Mouse (Mus musculus) urinary bladder, postnatal 4 days (tissue): ENCODE measurements at regions not wholly inside any gene's neighbourhood (a gene's known extent, or its start where the extent isn't known, plus 50 kb on each side); places are given as distances from the start of the nearest gene placed in this dataset.

Experiments used
- DNase-seq, 2 experiments: peaks; one replicate each; pipeline ENCODE4 v3.0.0; 2021 to 2022; ENCODE audit warnings: low spot score in 2 of 2

DNA sequence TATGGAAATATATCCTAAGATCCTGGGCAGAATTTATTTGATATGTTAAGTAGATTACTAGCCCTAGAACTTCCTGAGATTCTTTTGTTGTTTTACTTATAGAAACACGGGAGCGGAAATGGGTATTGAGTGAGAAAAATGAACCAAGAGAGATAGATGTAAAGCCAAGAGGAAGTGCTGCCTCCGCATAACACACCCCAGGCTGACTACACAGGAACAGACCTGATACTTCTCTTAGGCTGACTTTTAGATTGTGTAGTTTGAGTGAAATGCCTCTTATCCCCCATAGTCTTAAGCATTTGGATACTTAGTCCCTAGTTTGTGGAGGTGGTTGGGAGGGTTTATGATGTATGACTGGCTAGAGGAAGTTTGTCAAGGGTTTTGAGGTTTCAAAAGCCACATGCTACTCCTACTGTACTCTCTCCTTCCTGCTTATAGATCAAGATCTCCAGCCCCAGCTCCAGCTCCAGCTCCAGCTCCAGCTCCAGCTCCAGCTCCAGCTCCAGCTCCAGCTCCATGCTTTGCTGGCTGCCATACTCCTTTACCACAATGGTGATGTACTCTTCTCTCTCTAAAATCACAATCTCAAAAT lies 210.0 kb upstream of the Nrp1 start:
- DNase-seq: no peak

DNA sequence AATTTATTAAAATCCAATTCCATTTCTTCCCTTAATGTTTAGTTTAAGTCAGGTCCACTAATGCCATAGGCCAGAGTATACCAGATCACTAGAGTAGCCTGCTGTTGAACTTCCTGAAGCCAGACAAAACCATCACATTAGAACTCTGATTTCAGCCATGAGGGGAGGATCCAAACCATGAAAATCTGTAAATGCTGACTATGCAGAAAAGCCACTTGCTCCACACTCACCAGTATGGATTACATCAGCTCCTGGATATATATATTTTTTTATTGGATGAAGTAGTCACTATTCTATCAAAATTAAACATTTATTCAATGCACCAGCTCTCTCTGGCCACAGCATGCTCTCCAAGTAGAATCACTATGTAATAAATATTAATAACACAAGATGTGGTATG lies 202.8 kb upstream of the Nrp1 start:
- DNase-seq: no peak

DNA sequence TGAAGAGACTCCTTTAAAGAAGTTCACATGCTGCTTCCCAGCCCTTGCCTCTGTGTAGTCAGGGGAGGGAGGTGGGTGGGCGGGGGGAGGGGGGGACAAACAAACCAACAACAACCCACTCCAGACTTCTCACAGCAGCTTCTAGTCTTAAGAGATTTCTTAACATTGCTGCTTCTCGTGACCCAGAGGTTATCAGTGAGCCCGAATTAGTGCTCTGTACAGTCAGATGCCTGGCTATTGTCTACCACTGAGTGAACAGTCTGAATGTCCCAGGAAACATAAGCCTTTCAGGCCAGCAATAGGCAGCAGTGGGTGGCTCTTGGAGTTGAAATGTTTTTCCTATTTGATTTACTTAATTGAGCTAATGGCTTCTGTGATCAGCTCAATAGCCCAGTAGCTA lies 202.2 kb upstream of the Nrp1 start:
- no peak for DNase-seq

DNA sequence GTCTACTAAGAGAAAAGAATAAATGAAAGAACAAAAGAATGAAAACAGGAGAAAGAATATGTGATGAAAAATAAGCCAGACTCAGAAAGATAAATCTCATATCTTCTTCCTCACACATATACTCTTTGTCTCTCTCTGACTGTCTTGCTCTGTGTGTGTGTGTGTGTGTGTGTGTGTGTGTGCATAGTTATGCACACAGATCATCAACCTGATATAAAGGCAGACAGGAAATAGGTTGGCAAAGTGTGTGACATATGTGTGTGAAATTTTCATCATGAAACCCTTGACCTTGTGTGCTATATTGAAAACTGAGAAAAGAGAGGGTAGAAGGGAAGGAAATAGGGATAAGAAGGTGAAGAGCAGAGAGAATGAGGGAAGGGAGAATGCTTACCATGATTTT lies 195.5 kb upstream of the Nrp1 start:
- DNase-seq: no peak

DNA sequence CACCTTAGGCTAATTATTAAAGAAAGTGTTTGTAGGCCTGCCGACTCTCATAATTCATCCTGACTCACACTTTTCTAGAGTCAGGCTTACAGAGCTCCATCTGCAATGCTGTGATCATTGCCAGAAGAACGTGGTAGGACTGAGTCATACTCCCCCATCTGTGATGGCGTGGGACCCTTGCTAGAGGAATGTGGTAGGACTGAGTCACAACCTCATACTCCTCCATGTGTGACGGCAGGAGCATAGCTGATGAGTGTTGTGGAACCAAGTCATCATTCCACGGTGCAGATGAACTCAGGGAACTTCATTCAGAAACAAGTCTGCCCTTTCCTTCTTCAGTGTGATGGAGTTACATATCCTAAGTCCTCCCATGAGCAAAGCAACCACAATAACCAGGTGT lies 193.4 kb upstream of the Nrp1 start:
- no peak for DNase-seq

DNA sequence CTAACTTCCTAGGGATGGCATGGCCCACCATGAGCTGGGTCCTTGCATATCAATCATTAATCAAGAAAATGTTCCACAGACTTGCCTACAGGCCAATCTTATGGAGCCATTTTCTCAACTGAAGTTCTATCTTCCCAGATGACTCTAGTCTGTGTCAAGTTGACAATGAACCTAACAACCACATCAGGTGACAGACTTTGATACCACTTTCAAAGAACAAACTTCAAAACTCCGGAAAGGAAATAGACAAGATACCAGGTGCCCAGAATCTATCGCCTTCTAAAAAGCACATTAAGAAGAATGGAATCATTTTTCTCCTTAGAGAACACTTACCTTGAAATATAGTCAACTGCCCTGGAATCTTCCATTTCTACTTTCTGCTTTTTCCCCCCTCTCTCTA lies 192.8 kb upstream of the Nrp1 start:
- DNase-seq: no peak

DNA sequence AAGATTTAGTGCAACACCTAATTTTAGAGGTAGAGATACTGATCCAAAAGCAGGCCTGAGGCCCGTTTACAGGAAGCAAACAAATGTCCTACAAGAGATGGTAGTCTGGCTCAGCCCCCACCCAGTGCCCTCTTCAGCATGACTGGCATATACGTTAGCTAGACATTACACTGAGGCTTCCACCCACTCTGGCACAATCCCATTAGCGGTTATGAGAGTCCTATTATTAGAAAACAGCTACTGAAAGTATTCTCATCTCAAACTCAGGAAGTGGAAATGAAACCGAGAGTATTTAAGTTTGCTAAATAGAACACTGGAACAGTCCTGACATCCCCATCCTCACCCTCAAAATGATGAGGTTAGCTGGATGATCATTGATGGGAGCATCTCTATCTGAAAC lies 192.3 kb upstream of the Nrp1 start:
- DNase-seq: no peak

DNA sequence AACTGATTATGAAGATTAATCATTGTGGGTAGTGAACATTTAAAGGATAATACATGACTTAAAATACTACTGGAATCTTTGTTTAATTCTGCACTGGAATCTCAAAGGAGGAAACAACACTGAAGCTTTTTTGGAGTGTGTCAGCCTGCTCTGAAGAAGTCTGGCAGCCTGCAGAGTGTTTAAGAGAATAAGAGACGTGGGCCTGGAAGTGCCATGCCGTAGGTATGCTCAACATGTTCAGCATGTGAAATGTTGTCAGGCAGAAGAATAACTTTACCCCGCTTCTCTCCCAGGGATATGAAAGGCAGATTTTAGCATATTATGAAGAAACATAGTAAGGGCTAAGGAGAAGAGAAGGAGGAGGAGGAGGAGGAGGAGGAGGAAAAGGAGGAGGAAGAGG lies 189.6 kb upstream of the Nrp1 start:
- no peak for DNase-seq

DNA sequence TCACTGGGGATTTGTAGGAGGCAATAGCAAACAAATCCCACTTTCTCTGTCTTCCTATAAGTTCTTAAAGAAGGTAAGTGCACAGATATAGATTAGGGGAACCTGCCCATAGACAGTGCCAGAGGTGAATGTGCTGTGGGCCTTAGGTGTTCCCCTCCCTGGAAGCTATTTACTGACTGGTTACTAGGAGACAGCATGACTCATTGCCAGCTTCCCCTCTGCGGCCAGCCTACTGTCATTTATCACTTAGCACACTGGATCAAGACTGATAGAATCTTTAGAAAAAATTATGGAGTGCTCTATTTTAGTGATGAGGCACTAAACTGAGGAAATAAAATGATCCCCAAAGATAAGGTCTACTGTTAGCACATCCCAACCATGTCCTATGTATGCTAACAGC lies 187.3 kb upstream of the Nrp1 start:
- DNase-seq: no peak

DNA sequence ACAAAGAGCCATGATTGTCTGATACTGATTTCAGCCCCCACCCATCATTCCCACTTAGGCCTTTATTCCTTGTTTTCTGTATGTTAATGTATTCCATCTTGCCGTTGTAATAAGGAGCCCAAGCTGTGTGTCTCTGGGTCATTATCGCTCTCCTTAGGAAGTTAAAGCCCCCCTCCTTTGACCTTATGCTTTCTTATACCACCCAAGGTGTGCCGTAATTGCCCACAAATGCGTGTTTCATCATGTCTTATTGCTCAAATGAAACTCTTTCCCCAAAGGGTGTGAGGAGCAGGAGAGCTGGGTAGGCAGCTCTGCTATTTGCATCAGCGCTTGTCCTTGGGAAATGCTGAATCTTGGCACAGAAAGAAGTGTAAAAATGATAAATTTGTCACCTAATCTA lies 178.2 kb upstream of the Nrp1 start:
- no peak for DNase-seq

DNA sequence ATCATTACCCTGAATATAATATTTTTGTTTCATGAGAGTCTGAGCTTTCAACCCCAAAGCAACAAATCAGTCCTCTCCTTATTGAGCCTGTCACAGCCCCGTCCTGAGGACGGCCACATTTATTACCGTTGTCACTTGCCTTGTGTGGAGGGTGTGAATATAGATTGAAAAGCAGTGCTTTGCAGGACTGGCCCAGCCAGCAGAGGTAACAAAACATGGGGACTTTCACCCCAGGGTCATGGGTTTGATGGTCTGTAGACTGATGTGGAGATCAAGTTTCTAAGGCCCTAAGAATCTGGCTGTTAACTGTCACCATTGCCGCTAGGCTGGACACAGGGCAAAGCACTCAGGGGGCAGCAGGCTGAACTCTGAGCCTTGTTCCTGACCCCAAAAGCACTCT lies 175.3 kb upstream of the Nrp1 start:
- no peak for DNase-seq

DNA sequence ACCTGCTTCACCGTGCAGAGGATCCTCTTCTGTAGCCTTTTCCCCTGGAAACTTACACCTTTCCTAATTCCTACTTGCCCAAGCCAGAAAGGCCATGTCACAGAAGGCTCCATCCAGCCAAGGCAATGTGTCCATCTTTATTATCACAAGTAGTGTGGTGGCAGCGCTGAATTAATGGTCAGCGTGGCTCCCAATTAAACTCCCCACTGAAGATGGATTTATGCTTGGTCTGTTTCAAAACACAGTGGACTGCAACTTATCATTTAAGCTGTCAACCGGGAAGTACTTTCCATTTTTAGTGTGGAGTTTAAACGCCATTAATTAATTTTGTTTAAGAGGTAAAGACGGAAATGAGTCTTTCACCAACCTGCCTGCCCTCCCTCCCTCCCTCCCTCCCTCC lies 170.1 kb upstream of the Nrp1 start:
- no peak for DNase-seq

DNA sequence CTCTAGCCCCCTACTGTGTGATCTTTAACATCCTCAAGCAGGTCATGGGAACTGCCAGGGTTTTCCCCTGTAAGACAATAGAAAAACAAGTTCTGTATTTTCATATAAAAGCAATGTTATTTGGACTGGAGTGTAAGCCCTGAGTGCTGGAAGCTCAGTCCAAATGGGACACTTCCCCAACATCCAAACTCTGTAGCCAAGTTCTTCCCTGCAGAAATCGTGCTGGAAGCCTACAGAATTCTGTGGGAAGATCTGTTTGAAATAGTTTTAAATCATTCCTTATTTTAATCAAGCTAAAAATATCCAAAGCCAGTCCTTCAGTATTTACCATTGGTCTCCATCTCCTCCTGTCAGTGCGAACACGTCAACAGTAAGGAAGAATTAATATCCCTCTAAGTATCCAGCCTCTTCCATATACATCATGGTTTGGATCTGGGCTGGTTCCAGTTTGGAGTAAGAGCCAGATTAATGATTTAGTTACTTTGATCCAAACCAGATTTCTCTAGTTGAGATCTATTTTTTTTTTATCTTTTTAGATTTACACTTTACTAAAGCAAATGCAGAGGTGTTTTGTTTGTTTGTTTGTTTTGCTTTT lies 165.0 kb upstream of the Nrp1 start:
- no peak for DNase-seq

DNA sequence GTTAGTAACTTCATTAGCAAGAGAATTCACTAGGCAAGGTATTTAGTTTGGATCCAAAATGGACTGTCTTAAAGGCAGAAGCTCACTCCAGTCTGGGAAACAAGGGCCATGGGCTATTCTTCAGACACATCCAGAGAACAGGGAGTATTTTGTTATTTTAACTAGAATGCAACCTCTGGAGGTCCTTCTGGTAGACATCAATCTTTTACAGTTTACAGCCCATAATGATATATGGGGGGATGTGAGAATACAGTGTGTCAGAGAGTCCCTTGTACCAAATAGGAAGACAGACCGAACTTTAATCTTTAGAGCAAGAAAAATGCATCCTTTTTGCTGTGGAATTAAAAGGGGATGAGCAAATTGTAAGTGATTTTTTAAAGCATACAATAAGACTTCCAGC lies 157.6 kb upstream of the Nrp1 start:
- no peak for DNase-seq

DNA sequence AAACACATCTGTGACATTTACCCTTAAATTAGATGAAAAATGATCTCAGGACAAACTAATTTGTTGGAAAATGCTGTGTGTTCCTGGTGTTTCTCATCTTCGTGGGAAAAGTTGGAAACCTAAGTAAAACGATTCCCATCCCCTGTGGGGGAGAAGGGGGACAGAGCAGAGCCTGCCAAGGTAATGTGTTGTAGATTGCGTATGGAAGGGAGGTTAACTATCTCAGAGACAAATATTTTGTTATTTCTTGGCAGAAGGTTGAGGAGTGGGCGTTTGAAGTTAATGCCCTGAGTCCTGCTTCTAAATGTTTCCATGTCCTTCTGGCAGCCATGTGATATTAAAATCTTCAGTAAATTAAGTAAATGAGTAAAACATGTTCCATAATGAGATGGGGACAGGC lies 156.8 kb upstream of the Nrp1 start:
- no peak for DNase-seq

DNA sequence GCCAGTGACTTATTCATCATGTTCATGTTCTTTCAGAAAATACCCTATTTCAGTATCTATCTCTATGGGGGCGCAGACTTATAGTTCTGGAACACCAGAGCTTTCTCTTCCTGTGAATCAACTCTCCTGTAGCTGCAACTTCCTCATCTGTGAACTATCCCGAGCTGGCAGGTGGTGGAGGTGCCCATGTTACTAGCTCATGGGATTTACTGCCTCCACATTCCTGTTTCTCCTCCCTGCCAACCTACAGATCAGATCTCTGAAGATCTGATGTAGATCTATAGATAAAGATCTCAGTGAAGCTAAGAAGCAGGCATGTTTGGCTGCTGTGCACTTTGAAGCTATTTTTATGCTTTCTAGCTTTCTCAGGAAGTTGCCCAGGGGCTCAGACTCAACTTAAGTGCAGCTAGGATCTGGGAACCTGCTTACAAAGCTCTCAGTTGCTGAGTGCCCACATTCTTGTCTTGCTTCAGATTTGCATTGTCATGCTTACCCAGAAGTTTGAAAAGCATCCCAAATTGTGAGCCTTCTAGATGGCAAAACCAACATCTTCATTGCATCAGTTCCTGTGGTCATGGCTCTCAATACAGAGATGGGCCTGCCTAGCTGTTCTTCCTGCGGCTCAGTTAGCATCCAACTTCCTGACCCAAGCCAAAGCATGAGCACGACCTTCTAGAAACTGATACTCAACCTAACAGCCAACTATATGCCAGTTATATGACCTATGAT lies 156.1 kb upstream of the Nrp1 start:
- no peak for DNase-seq

DNA sequence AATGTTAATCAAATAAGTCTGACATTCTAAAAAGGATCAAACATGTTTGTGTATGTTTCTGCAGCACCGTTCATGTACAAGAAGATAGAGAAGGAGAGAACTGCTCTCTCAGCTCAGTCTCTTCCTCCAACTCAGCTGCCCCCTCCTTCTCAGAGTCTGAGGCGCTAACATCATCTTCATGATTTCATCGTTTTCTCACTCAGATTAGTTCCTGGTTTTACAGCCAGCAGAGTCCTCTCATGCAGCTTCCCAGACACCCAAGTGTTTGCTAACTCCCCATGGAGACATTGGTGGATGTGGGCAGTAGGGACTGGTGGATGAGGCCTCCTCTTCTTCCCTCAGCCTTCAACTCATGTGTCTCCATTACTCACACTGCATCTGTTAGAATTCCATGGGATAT lies 153.6 kb upstream of the Nrp1 start:
- no peak for DNase-seq

DNA sequence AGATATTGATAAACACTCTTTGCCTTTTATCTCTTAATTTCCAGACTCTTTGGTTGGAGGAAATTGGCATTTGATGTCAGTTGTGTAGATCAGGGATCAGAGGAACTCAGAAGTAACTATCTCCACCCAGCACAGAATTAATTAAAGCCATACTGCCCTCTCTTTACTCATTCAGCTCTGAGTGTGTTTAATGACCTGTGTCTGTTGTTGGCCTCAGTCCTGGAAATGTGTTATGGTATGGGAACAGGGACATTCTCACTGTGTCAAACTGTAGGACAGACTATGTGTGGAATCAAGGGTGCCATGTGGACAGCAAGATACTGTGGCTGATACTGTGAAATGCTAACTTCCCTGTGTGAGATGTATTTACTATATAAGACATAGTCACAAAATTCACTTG lies 151.3 kb upstream of the Nrp1 start:
- DNase-seq: no peak

DNA sequence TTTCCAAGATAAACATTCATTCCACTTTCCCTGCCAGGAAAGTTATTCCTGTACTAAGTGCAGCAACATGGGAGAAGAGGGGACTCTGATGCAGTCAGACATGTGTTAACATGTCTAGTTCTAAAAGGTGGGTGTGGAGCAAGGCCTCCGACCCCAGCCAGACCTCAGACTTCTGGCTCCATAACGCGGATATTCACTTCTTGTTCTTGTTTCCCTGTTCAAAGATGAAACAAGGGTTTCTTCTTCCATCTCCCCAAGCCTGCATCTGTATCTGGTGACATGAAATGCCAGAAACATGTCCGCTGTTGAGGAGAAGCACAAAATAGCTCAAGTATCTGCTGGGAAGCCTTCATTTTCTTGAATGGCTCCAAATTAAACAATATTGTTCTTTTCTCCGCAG lies 147.6 kb upstream of the Nrp1 start:
- no peak for DNase-seq

DNA sequence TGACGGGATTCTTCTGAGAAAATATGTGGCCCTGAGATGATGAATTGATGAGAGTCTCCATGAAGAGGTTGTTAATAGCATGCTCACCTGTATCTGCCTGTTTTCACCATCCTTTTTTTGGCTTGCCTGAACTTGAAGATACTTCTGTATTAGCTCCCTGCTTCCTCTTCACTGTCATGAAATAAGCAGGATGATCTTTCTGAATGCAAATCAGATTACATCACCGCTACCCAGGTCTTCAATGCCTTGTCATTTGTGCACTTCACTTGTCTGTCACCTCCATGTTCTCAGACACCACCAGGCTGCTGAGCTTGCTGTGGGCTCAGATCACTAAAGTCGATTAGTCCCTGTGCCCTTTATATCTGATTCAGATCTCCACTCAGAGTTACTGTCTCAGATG lies 146.2 kb upstream of the Nrp1 start:
- DNase-seq: no peak

DNA sequence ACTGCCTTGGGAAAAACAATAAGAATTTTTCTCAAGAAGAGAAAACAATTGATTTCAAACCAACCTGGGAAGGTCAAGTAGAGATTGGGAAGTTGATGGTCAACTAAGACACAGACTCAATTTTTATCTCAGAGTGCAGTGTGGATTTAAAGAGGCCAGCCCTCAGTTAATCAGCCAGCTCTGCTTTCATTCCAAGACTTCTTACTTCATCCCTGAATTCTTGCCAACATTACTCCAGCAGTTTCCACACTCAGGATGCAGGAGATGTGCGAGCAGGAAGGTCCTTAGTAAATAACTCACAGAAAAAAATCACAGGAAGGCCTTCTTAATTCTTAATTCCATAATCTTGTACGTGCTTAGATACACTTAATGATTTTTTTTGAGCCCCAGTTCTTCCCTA lies 144.1 kb upstream of the Nrp1 start:
- no peak for DNase-seq

DNA sequence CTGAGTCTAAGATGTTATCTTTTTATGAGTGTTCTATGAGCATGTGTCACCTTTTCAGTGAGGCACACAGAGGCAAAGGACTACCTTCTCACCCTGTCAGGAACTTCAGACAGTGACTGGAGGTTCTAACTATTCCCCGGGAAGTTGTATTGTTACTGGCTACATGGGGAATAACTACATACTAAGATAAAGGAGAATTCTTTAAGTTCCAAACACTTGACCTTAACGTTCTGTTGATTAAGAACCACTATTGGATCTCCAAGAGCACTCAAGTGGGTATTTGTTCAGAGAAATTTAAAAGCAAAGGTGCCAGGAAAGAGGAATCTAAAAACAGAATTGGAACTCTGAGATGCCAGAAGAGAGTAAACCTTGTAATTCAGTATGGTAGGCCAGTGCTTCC lies 139.5 kb upstream of the Nrp1 start:
- DNase-seq: no peak

DNA sequence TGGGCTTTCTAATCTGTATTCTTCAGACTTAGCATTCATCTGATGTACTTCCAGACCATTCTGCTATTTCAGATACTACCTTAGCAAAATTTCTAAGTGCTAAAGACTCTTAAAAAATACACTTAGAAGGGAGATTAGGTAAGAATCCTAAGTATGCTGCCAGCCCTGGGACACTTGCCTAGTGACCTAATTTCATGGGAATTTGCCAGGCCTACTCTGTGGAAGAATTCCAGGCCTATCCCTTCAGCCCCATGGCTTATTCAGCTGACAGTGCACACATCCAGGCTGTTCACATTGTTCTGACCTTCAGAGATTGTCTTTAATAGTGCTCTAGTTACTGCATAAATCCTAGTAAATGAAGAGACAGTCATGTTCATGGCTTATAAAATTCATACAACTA lies 138.9 kb upstream of the Nrp1 start:
- peak in 1 of 2 experiments; percentile 69 for DNase-seq

DNA sequence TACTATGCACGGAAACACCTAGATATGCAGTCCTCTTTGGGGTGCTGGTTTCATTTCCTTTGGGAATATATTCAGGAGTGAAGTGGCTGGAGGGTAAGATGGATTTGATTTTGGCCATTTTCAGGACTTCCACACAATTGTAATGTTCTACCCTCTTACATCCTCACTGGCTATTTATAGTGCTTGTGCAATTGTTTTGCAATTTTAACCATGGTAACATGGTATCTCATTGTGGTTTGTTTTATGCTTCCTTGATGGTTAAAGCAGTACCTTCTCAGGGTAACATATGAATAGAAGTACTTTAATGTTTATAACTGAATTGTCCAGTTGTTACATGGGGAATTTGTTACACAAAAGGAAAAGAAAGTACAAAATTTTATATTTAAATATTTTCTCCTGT lies 135.3 kb upstream of the Nrp1 start:
- no peak for DNase-seq
